Mouse (Mus musculus) midbrain, embryonic 11.5 days (tissue): Measurements from ENCODE around the gene Ank3. TPM values are rescaled to one million over a fixed set of nuclear protein-coding genes. Genes with fewer than 3 reads are reported as not detected.

Source experiments
- ATAC-seq: fragments of 200-750 bp; cut with Nextera tagmentation; 2 replicates; pipeline ENCODE4 v1.8.0; 2017; ENCODE audit warnings: moderate TSS enrichment, moderate library complexity; ENCODE audit not compliant: low FRiP score
- DNase-seq: peaks from one replicate; pipeline ENCODE4 v3.0.0; 2015; ENCODE audit warnings: low spot score; ENCODE audit errors: missing footprints
- H3K27ac ChIP-seq: fragments of 300-500 bp; sonication (generic); 2 replicates; pipeline ENCODE4 v1.5.1; 2014; ENCODE audit warnings: low read depth, low read length
- H3K27me3 ChIP-seq: fragments of 300-500 bp; sonication (generic); 2 replicates; pipeline ENCODE4 v1.6.1; 2014; ENCODE audit warnings: mild to moderate bottlenecking, low read length, moderate library complexity, mixed read lengths; ENCODE audit not compliant: control insufficient read depth, insufficient read depth
- H3K36me3 ChIP-seq: fragments of 300-500 bp; sonication (generic); 2 replicates; pipeline ENCODE4 v1.6.1; 2014; ENCODE audit warnings: mild to moderate bottlenecking, low read length, moderate library complexity, mixed read lengths; ENCODE audit not compliant: control insufficient read depth, insufficient read depth
- H3K4me1 ChIP-seq: fragments of 300-500 bp; sonication (generic); 2 replicates; pipeline ENCODE4 v1.6.1; 2014; ENCODE audit warnings: low read length; ENCODE audit not compliant: control insufficient read depth, insufficient read depth
- H3K4me2 ChIP-seq: fragments of 300-500 bp; sonication (generic); 2 replicates; pipeline ENCODE4 v1.6.1; 2014; ENCODE audit warnings: mild to moderate bottlenecking, moderate library complexity
- H3K4me3 ChIP-seq: fragments of 300-500 bp; sonication (generic); 2 replicates; pipeline ENCODE4 v1.5.1; 2014; ENCODE audit warnings: low read depth, low read length
- H3K9ac ChIP-seq: fragments of 300-500 bp; sonication (generic); 2 replicates; pipeline ENCODE4 v1.6.1; 2014; ENCODE audit warnings: low read length
- H3K9me3 ChIP-seq: fragments of 300-500 bp; sonication (generic); 2 replicates; pipeline ENCODE4 v1.6.1; 2016; ENCODE audit warnings: low read length; ENCODE audit not compliant: control insufficient read depth
- WGBS: fragments of 180-500 bp; shearing (Covaris S2); extraction: QIAGEN DNeasy Blood & Tissue Kit; methylation state at CpG from one replicate; pipeline ENCODE4 v1.1.7; 2014; 5-methylcytosine and 5-hydroxymethylcytosine counted together
- polyA plus RNA-seq: library from polyadenylated mRNA; unstranded; fragments of >200 nt; fragmentation: Nextera tagmentation; extraction: Ambion mirVana; gene quantifications from 2 replicates; pipeline ENCODE4 v1.2.1, GENCODE M21; 2014

Gene Ank3
- polyA plus RNA-seq, 1 experiment from 2014 or later: 58.8 TPM

DNA sequence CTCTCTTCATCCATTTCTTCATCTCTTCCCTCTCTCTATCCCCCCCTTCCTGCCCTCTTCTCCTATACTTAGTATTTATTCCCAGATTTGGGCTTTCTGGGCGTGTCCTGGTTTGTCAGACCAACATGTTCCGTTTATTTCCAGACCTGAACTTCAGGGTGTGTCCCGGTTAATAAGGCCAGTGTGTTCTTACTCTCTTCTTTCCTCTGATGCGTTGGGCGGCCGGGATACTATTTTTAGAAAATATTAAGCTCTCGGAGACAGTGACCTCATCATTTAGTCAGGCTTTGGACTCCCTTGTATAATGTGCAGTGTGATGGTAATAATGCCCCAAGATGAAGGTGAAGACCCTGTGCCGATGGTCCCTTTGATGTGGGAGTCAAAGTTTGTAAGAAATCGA lies 546.3 kb downstream of the Ank3 start:
- no peak for DNase-seq
- Histone ChIP-seq H3K27ac (no peak overlapping the region), H3K9ac (no peak overlapping the region), H3K9me3 (no peaks in the 10 kb centered on the region), H3K4me3 (no peak overlapping the region), H3K27me3 (no peaks in the 10 kb centered on the region), H3K4me1 (peaks cover 20% of the 10 kb centered on the region), H3K4me2 (no peak overlapping the region), H3K36me3 (no peaks in the 10 kb centered on the region)
- 80% methylated on average over 9 of the region's 9 CpGs for WGBS
- no peak for ATAC-seq

DNA sequence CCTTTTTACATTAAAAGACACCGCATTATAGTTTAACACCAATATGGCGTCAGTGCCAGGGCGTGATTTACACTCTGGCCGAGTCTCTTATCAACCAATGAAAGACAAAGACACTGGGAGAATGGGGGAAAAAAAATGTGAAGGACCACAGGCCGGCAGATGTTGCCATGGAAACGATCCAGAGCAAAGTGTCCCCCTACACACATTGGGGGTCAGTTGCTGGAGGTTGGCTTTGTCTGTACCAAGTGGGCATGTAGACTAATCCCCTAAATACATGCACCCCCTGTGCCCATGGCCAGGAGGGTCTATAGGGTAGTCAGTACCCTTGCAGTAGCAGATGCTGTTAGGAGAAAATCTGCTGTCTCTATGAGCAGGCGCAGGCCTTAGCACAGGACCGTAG lies 547.3 kb downstream of the Ank3 start:
- peak overlapping the region; percentile 27; the same call in 1 of the 2 replicates for H3K27ac ChIP-seq
- no peaks in the 10 kb centered on the region for H3K9me3 ChIP-seq
- 48% methylated on average over 8 of the region's 8 CpGs for whole genome bisulfite sequencing
- H3K36me3 ChIP-seq: no peaks in the 10 kb centered on the region
- H3K4me3 ChIP-seq: no peak overlapping the region
- no peak overlapping the region for H3K4me2 ChIP-seq
- H3K9ac ChIP-seq: no peak overlapping the region
- H3K27me3 ChIP-seq: no peaks in the 10 kb centered on the region
- peaks cover 20% of the 10 kb centered on the region for H3K4me1 ChIP-seq
- no peak for DNase-seq
- ATAC-seq: peak; percentile 71

DNA sequence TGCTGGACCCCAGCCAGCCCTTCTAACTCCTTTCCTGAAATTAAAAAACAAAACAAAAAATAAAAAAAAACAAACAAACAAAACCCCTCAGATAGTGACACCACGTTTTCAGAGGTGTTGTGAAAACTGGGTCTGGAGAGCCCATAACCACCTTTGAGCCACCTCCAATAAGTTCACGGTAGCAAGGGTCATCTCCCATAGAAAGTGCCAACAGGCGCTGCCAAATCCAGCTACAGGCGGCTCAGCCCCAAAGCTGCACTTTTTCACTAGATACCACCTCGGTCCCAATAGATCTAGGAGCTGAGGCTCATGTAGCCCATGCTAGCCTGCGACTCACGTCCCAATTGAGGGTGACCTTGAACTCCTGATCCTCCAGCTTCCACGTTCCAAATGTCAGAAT lies 547.7 kb downstream of the Ank3 start:
- WGBS: 87% methylated on average over 8 of the region's 8 CpGs
- no peak overlapping the region; the same call in 1 of the 2 replicates for H3K27ac ChIP-seq
- ATAC-seq: no peak
- DNase-seq: no peak
- H3K9ac ChIP-seq: no peak overlapping the region
- no peaks in the 10 kb centered on the region for H3K36me3 ChIP-seq
- no peak overlapping the region for H3K4me2 ChIP-seq
- H3K27me3 ChIP-seq: no peaks in the 10 kb centered on the region
- no peaks in the 10 kb centered on the region for H3K9me3 ChIP-seq
- H3K4me1 ChIP-seq: peaks cover 20% of the 10 kb centered on the region
- no peak overlapping the region for H3K4me3 ChIP-seq

DNA sequence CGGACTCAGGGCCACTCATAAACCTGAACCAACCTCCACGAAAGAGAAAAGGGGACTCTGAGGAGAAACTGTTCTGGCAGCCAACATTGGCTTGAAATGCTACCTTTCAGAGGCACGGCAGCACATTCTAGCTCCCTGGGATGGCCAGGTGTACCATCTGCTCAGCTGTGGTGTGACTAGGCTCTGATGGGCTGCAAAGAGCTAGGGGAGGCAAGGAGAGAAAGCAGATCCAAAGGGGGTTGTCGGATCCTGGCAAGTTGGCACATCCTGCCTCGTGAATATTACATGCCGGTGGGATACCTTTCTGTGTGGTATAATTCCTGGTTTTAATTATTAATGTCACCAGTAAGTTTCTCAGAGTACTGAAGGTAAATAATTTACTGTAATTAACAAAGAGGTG lies 548.5 kb downstream of the Ank3 start:
- H3K9ac ChIP-seq: no peak overlapping the region
- WGBS: 93% methylated on average over 6 of the region's 6 CpGs

DNA sequence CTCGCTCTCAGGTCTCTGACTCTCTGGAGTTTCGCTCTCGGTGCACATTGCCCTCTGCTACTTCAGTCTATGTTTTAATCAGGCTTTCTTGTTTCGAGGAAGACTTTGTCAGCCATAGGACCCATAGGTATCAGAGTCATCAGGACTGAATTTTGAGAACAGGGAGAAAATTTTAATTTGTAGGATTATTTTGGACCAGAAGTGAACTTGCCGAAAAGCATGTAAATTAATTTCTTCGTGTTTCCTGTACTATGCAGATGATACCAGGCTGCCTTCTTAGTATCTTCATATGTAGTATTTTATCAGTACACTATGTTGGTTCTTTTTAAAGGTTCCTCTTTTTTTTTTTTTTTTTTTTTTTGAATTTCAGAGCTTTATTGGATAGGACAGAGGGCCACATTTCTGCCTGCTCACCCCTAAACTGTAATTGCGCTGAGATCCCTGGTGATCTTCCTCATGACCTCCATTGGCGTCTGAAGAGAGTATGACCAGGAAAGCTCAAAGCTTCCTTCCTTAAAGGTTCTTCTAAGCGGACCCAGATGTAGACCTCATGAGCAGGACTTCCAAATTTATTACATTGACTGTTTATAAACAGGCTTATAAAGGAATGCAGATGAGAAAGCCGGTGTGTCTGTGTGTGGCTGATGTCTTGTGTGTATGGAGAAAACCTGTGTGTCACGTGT lies 551.8 kb downstream of the Ank3 start:
- H3K4me1 ChIP-seq: peaks cover 7% of the 10 kb centered on the region; the same call in 1 of the 2 replicates
- H3K4me3 ChIP-seq: no peak overlapping the region
- no peaks in the 10 kb centered on the region for H3K36me3 ChIP-seq
- 94% methylated on average over 11 of the region's 11 CpGs for WGBS
- no peaks in the 10 kb centered on the region for H3K27me3 ChIP-seq
- no peak for ATAC-seq
- H3K4me2 ChIP-seq: no peak overlapping the region
- no peak for DNase-seq
- H3K27ac ChIP-seq: no peak overlapping the region
- H3K9ac ChIP-seq: no peak overlapping the region
- H3K9me3 ChIP-seq: no peaks in the 10 kb centered on the region

More for the DNA sequence above, 548.5 kb downstream of the Ank3 start:
- Histone ChIP-seq H3K9me3 (no peaks in the 10 kb centered on the region), H3K36me3 (no peaks in the 10 kb centered on the region), H3K4me3 (no peak overlapping the region), H3K4me1 (peaks cover 20% of the 10 kb centered on the region), H3K27me3 (no peaks in the 10 kb centered on the region), H3K27ac (no peak overlapping the region), H3K4me2 (no peak overlapping the region)
- ATAC-seq (no peak), DNase-seq (no peak)

DNA sequence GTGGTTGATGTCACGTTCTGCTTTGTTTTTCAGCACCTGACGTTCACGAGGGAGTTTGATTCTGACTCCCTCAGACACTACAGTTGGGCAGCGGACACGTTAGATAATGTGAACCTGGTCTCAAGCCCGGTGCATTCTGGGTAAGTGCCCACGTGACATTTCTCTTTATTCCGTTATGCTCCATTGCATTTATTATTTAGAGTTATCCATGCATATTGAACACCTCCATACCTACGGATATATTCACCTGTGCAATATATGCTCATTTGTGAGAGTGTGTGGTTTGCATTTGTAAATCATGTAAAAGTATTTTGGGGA lies 552.3 kb downstream of the Ank3 start:
- Histone ChIP-seq H3K27ac (no peak overlapping the region), H3K9ac (no peak overlapping the region), H3K36me3 (0 out of 2 replicates have a peak, but pooled peaks cover under 1% of the 10 kb centered on the region), H3K4me1 (peaks cover 2% of the 10 kb centered on the region; the same call in 1 of the 2 replicates), H3K9me3 (no peaks in the 10 kb centered on the region), H3K4me3 (no peak overlapping the region), H3K4me2 (no peak overlapping the region), H3K27me3 (no peaks in the 10 kb centered on the region)
- 90% methylated on average over 9 of the region's 9 CpGs for WGBS
- DNase-seq (no peak), ATAC-seq (no peak)

DNA sequence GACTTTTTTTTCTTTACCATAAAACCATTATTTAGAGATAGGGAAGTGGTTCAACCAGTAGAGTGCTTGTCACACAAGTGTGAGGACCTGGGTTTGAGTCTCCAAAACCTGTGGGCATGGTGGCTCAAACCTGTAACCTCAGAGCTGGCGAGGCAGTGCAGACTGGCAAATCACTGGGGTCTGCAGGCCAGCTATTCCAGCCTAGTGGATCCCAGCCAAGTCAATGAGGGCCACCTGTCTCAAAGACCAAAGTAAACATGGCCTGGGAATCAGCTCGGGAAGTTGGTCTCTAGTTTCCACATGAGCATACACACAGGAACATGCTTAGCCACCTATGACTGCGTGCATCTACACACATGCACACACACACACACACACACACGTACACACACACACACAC lies 552.9 kb downstream of the Ank3 start:
- no peak for ATAC-seq

DNA sequence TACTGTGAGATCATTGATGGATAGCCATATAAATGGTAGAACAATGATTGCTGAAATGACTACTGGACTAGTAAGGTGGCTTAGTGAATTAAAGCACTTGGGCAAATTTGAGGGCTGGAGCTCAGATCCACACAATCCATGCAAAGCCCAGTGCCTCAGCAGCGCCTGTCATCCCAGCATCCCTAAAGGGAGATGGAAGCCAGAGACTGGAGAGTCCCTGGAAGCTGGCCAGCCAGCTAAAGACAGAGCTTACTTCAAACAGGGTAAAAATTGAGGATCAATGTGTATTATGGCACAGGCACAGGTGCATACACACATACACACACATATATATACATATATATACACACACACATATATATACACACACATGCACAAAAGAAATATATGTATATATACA lies 553.7 kb downstream of the Ank3 start:
- no peak overlapping the region for H3K4me3 ChIP-seq

More for the DNA sequence above, 552.9 kb downstream of the Ank3 start:
- H3K36me3 ChIP-seq: 0 out of 2 replicates have a peak, but pooled peaks cover 3% of the 10 kb centered on the region
- DNase-seq: no peak
- no peak overlapping the region for H3K27ac ChIP-seq
- H3K4me3 ChIP-seq: no peak overlapping the region
- H3K4me1 ChIP-seq: no peaks in the 10 kb centered on the region
- H3K27me3 ChIP-seq: no peaks in the 10 kb centered on the region
- WGBS: 91% methylated on average over 4 of the region's 4 CpGs
- H3K9me3 ChIP-seq: no peaks in the 10 kb centered on the region
- H3K9ac ChIP-seq: no peak overlapping the region
- no peak overlapping the region for H3K4me2 ChIP-seq

DNA sequence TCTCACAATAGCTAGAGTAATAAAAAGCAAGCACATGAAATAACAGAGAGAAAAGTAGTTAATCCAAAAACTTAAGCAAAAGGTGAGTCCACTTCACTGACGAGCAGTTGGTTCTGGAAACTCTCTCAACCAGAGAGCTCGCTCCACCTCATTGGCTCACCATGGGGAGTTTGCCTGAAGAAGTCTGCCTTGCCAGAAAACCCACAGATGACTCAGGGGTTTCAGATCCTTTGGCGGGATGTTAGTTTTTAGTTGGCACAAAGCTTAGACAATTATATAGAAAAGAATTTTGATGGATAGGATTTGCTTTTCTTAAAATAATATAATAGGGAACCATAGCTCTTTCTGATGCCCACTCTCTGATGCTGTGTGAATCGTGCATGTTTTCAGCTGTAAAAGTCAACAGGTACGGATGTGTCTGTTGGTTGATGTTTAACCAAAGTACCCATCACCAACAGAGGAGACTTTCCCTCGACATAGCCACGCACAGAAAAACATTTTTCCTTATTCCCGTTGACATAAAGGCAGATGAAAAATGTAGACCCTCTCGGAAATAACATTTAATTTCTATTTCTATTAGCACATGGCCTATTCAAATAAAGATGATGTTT lies 556.2 kb downstream of the Ank3 start:
- no peaks in the 10 kb centered on the region for H3K9me3 ChIP-seq
- H3K4me2 ChIP-seq: no peak overlapping the region
- H3K9ac ChIP-seq: no peak overlapping the region
- H3K27ac ChIP-seq: no peak overlapping the region
- 92% methylated on average over 9 of the region's 9 CpGs for WGBS
- H3K4me3 ChIP-seq: no peak overlapping the region
- no peaks in the 10 kb centered on the region for H3K27me3 ChIP-seq
- DNase-seq (no peak), ATAC-seq (no peak)
- H3K36me3 ChIP-seq: peaks cover 6% of the 10 kb centered on the region; the same call in 1 of the 2 replicates
- no peaks in the 10 kb centered on the region for H3K4me1 ChIP-seq

More for the DNA sequence above, 553.7 kb downstream of the Ank3 start:
- WGBS: 96% methylated on average over 1 of the region's 1 CpGs
- Histone ChIP-seq H3K4me2 (no peak overlapping the region), H3K27me3 (no peaks in the 10 kb centered on the region), H3K4me1 (no peaks in the 10 kb centered on the region), H3K9ac (no peak overlapping the region), H3K9me3 (no peaks in the 10 kb centered on the region), H3K27ac (no peak overlapping the region), H3K36me3 (0 out of 2 replicates have a peak, but pooled peaks cover 3% of the 10 kb centered on the region)
- ATAC-seq (no peak), DNase-seq (no peak)
